Mouse (Mus musculus) megakaryocyte, embryonic 14.5 days (primary cell): Measurements from ENCODE around the gene Zranb1.

ENCODE experiments used
- FLI1 ChIP-seq: IDR thresholded peaks from 2 replicates; pipeline ENCODE4 v1.6.1; 2012; ENCODE audit warnings: low read length, inconsistent platforms, mixed read lengths
- GATA1 ChIP-seq: IDR thresholded peaks from 3 replicates; pipeline ENCODE4 v1.6.1; 2012; ENCODE audit warnings: mixed read lengths, low read length, inconsistent platforms, borderline replicate concordance

DNA sequence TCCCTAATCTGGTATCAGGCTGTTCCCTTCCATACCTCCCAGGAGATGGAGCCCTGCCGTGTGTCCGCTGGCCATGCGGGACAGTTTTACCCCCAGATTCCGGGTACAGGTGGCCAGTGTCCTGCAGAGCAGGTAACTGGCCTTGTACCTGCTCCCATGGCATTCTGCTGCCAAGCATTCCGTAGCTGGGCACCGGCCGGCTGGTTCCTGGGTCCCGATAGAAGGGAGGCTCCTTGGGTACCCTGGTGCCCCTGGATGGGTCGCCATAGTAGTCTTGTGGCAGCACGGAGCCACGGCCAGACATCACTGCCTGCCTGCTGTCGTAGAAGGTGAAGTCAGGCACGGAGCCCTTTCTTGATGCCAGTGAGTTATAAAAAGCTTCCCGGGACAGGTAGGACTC is 83.7 kb downstream of the Zranb1 start:
- TF ChIP-seq GATA1 (no peak), FLI1 (no peak)
